Mouse (Mus musculus) stomach, postnatal 0 days (tissue): Measurements from ENCODE around the gene Gm17949.

Experiments used
- CTCF ChIP-seq: IDR thresholded peaks from 2 replicates; pipeline ENCODE4 v1.5.1; 2016; ENCODE audit warnings: antibody characterized with exemption, low read depth, mild to moderate bottlenecking, moderate library complexity
- EP300 ChIP-seq: optimal IDR thresholded peaks from 2 replicates; pipeline ENCODE3; 2016; ENCODE audit warnings: antibody characterized with exemption

- TF ChIP-seq CTCF (no peak), EP300 (no peak)
Measured at GRCm38 (mm10) chr17:56990966-56991365, 20.3 kb upstream of the Gm17949 start.
